Mouse (Mus musculus): ENCODE measurements at regions not wholly inside any gene's neighbourhood (a gene's known extent, or its start where the extent isn't known, plus 50 kb on each side); places are given as distances from the start of the nearest gene placed in this dataset.
A peak's percentile ranks its signal among the peaks of the same experiment; 100 is the strongest.

DNA sequence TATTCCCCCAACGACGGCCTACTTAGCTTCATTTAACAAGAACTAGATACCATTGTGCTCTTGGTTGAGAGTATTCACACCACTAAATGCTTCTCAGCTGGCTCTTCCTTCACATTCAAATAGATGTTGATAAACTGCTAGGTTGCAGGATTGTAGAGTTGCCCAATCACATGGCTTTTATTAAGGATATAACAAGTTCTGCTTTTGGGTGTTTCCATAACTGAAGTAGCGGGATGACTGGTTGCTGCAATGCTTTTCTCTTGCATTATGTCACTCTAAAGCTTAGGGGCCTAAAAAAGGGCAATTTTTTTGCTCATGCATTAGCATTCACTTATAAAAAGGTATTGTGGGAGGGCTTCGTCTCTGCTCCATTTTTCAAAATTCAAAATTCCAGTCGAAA, 641.9 kb downstream of the Robo2 start:
- Histone ChIP-seq H3K27ac (ENCODE audit: low read depth, low read length) (no peak overlapping the region), H3K4me2 (replicated peaks; ENCODE audit: low read depth, low read length) (no peak overlapping the region), H3K9me3 (ENCODE audit: control insufficient read depth, low read length) (no peaks in the 10 kb centered on the region), H3K4me3 (ENCODE audit: low read depth, low read length) (no peak overlapping the region), H3K9ac (ENCODE audit: low read depth, low read length) (no peak overlapping the region), H3K4me1 (replicated peaks; ENCODE audit: control insufficient read depth, insufficient read depth, low read length) (no peaks in the 10 kb centered on the region), H3K36me3 (ENCODE audit: control insufficient read depth, insufficient read depth, low read length) (no peaks in the 10 kb centered on the region), H3K27me3 (ENCODE audit: control insufficient read depth, insufficient read depth, low read length) (no peaks in the 10 kb centered on the region)
- DNase-seq (ENCODE audit: low spot score) (no peak), ATAC-seq (ENCODE audit: low FRiP score) (no peak)
- WGBS, result 93% methylated on average over 5 of the region's 5 CpGs

DNA sequence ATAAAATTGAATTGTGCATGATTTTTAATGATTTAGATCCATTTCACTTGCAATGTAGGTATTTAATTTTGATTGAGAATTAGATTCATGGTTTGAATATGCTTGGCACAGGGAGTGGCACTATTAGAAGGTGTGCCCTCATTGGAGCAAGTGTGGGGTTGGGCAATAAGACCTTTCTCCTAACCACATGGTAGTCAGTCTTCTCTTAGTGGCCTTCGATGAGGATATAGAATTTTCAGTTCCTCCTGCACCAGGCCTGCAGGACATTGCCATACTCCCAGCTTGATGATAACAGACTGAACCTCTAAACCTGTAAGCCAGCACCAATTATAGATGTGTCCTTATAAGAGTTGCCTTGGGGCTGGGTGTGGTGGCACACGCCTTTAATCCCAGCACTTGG, 642.9 kb downstream of the Robo2 start:
- ATAC-seq (ENCODE audit: low FRiP score) (no peak), DNase-seq (ENCODE audit: low spot score) (no peak)
- H3K27ac ChIP-seq (ENCODE audit: low read depth, low read length), result no peak overlapping the region
- no peak overlapping the region for H3K9ac ChIP-seq (ENCODE audit: low read depth, low read length)
- H3K4me1 ChIP-seq (replicated peaks; ENCODE audit: control insufficient read depth, insufficient read depth, low read length), result no peaks in the 10 kb centered on the region
- no peaks in the 10 kb centered on the region for H3K27me3 ChIP-seq (ENCODE audit: control insufficient read depth, insufficient read depth, low read length)
- no peak overlapping the region for H3K4me2 ChIP-seq (replicated peaks; ENCODE audit: low read depth, low read length)
- no peaks in the 10 kb centered on the region for H3K9me3 ChIP-seq (ENCODE audit: control insufficient read depth, low read length)
- 95% methylated on average over 2 of the region's 2 CpGs for WGBS
- no peak overlapping the region for H3K4me3 ChIP-seq (ENCODE audit: low read depth, low read length)
- no peaks in the 10 kb centered on the region for H3K36me3 ChIP-seq (ENCODE audit: control insufficient read depth, insufficient read depth, low read length)

DNA sequence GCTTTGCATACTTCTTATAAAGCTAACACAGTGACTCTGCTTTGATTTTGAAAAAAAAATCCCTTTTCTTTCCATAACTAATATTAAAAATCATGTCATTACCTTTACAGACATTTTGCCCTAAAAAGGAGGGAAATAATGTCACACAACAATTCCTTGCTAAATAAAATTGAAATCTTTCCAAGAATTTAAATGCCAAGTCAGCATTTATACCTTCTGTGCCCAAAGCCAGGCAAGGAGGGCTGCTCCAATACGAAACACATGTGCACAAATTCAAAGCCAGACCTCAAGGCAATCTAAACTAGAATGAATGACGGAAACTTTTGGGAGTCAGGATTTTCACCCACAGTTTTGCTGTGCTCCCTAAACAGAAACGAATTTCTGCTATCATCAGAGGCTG, 646.4 kb downstream of the Robo2 start:
- no peaks in the 10 kb centered on the region for H3K9me3 ChIP-seq (ENCODE audit: control insufficient read depth, low read length)
- no peaks in the 10 kb centered on the region for H3K36me3 ChIP-seq (ENCODE audit: control insufficient read depth, insufficient read depth, low read length)
- H3K27me3 ChIP-seq (ENCODE audit: control insufficient read depth, insufficient read depth, low read length), result no peaks in the 10 kb centered on the region
- 80% methylated on average over 3 of the region's 3 CpGs for WGBS
- H3K4me3 ChIP-seq (ENCODE audit: low read depth, low read length), result no peak overlapping the region
- no peaks in the 10 kb centered on the region for H3K4me1 ChIP-seq (replicated peaks; ENCODE audit: control insufficient read depth, insufficient read depth, low read length)
- no peak overlapping the region for H3K4me2 ChIP-seq (replicated peaks; ENCODE audit: low read depth, low read length)
- no peak overlapping the region for H3K9ac ChIP-seq (ENCODE audit: low read depth, low read length)
- DNase-seq (ENCODE audit: low spot score), result no peak
- H3K27ac ChIP-seq (ENCODE audit: low read depth, low read length), result no peak overlapping the region
- no peak for ATAC-seq (ENCODE audit: low FRiP score)

DNA sequence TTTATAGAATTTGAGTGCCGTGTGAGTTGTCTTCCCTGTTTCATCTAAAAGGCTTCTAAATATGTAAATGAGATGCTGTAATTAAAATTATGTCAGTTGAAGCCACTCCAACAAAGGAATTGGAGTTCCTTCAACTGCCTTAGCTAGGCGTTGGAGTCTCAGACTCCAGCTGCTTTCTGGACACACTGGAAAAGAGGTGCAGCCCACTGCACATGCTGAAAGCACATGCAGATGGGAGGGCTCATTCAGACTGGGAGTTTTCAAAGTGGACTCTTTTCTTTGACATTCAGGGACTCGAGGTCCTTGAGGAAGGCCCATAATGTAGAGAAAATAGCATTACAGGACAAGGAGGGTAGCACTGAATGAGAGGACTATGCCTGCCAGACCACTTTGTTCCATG, 650.7 kb downstream of the Robo2 start:
- Histone ChIP-seq H3K4me2 (replicated peaks; ENCODE audit: low read depth, low read length) (no peak overlapping the region), H3K9ac (ENCODE audit: low read depth, low read length) (no peak overlapping the region), H3K27me3 (ENCODE audit: control insufficient read depth, insufficient read depth, low read length) (no peaks in the 10 kb centered on the region), H3K4me3 (ENCODE audit: low read depth, low read length) (no peak overlapping the region), H3K27ac (ENCODE audit: low read depth, low read length) (no peak overlapping the region), H3K4me1 (replicated peaks; ENCODE audit: control insufficient read depth, insufficient read depth, low read length) (no peaks in the 10 kb centered on the region), H3K36me3 (ENCODE audit: control insufficient read depth, insufficient read depth, low read length) (no peaks in the 10 kb centered on the region), H3K9me3 (ENCODE audit: control insufficient read depth, low read length) (no peaks in the 10 kb centered on the region)
- ATAC-seq (ENCODE audit: low FRiP score), result no peak
- 53% methylated on average over 3 of the region's 3 CpGs for WGBS
- peak; percentile 11 for DNase-seq (ENCODE audit: low spot score)

DNA sequence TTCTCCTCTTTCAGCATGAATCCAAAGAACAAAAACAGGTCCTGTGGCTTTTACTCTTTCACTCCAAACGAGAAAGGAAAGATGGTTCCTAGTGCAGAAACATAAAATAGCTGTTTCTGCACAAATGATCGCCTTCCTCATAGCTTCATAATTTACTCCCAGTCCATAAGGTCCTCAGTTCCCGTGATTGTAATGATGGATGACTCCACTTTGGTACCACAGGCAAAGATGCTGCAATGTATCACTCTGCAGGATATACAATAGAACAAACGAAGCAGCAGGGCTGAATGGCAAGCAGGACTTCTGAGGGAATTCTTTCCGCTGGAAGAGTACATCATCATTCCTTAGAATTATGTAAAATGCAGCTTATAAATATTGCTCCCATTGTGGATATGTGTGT, 652.8 kb downstream of the Robo2 start:
- H3K4me3 ChIP-seq (ENCODE audit: low read depth, low read length), result no peak overlapping the region
- H3K9me3 ChIP-seq (ENCODE audit: control insufficient read depth, low read length), result no peaks in the 10 kb centered on the region
- H3K4me1 ChIP-seq (replicated peaks; ENCODE audit: control insufficient read depth, insufficient read depth, low read length), result no peaks in the 10 kb centered on the region
- no peaks in the 10 kb centered on the region for H3K27me3 ChIP-seq (ENCODE audit: control insufficient read depth, insufficient read depth, low read length)
- no peak overlapping the region for H3K27ac ChIP-seq (ENCODE audit: low read depth, low read length)
- H3K36me3 ChIP-seq (ENCODE audit: control insufficient read depth, insufficient read depth, low read length), result no peaks in the 10 kb centered on the region
- DNase-seq (ENCODE audit: low spot score) (no peak), ATAC-seq (ENCODE audit: low FRiP score) (no peak)
- WGBS, result 49% methylated on average over 5 of the region's 5 CpGs
- no peak overlapping the region for H3K9ac ChIP-seq (ENCODE audit: low read depth, low read length)
- no peak overlapping the region for H3K4me2 ChIP-seq (replicated peaks; ENCODE audit: low read depth, low read length)

DNA sequence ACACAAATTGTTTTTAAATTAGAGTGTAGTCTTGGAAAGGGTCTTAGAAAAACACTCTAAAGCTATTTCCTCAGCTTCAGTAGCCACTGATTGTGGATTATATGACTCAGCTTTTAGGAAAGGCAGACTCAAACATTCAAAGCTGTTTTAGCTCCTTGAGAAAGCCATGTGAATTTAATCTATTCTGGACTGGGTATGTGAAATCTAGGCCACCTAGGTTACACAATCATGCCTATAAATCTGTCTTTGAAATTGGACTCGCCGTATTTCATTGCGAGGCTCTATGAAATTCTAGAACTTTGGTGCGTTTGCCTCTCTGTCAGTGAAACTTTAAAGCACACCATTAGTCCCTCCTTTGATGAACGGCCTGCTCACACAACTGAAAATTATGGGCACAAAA, 657.3 kb downstream of the Robo2 start:
- Histone ChIP-seq H3K4me3 (ENCODE audit: low read depth, low read length) (no peak overlapping the region), H3K27me3 (ENCODE audit: control insufficient read depth, insufficient read depth, low read length) (no peaks in the 10 kb centered on the region), H3K4me1 (replicated peaks; ENCODE audit: control insufficient read depth, insufficient read depth, low read length) (no peaks in the 10 kb centered on the region), H3K36me3 (ENCODE audit: control insufficient read depth, insufficient read depth, low read length) (no peaks in the 10 kb centered on the region), H3K9ac (ENCODE audit: low read depth, low read length) (no peak overlapping the region), H3K4me2 (replicated peaks; ENCODE audit: low read depth, low read length) (no peak overlapping the region), H3K27ac (ENCODE audit: low read depth, low read length) (no peak overlapping the region), H3K9me3 (ENCODE audit: control insufficient read depth, low read length) (no peaks in the 10 kb centered on the region)
- no peak for ATAC-seq (ENCODE audit: low FRiP score)
- DNase-seq (ENCODE audit: low spot score), result no peak
- WGBS, result 82% methylated on average over 5 of the region's 5 CpGs

DNA sequence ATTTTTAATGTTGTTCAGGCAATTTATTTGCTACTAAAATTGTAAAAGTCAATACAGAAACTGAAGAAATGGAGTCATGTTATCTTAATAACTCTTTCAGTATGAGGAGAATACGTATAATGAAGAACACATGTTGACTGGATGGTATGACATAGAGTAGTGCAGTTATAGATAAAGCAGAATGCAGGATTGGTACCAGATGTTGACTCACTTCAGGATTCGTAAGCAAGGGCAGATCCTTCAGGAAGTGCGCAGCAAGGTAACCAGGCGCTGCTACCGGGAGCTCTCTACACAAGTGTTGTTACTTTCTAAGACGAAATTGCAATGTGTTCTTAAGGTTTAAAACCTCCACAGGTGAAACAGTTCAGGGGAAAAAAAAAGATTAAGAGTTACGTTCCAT, 683.3 kb downstream of the Robo2 start:
- WGBS, result 75% methylated on average over 7 of the region's 7 CpGs
- no peak for ATAC-seq (ENCODE audit: low FRiP score)
- DNase-seq (ENCODE audit: low spot score), result no peak
- Histone ChIP-seq H3K27me3 (ENCODE audit: control insufficient read depth, insufficient read depth, low read length) (no peaks in the 10 kb centered on the region), H3K4me3 (ENCODE audit: low read depth, low read length) (no peak overlapping the region), H3K9me3 (ENCODE audit: control insufficient read depth, low read length) (no peaks in the 10 kb centered on the region), H3K4me2 (replicated peaks; ENCODE audit: low read depth, low read length) (no peak overlapping the region), H3K9ac (ENCODE audit: low read depth, low read length) (no peak overlapping the region), H3K36me3 (ENCODE audit: control insufficient read depth, insufficient read depth, low read length) (no peaks in the 10 kb centered on the region), H3K27ac (ENCODE audit: low read depth, low read length) (no peak overlapping the region), H3K4me1 (replicated peaks; ENCODE audit: control insufficient read depth, insufficient read depth, low read length) (no peaks in the 10 kb centered on the region)

DNA sequence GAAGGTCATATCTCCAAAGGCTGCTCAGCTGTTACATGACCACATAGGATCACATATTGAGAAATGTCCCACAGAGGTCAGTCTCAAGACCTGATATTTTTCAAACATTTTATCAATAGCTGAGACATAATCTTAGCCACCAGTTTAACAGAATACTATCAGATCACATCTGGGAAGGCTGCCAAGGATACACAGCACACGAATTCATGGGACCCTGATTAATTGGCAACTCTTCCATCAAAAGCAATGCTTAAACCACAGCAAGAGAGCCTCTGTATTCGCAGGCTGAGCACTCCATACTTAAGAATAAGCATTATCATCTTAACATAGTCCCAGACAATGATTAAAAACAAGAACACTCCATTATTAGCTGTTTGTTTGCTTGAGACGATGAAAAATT, 691.9 kb downstream of the Robo2 start:
- no peak for DNase-seq (ENCODE audit: low spot score)
- Histone ChIP-seq H3K36me3 (ENCODE audit: control insufficient read depth, insufficient read depth, low read length) (no peaks in the 10 kb centered on the region), H3K9me3 (ENCODE audit: control insufficient read depth, low read length) (no peaks in the 10 kb centered on the region), H3K4me2 (replicated peaks; ENCODE audit: low read depth, low read length) (no peak overlapping the region), H3K4me1 (replicated peaks; ENCODE audit: control insufficient read depth, insufficient read depth, low read length) (no peaks in the 10 kb centered on the region), H3K9ac (ENCODE audit: low read depth, low read length) (no peak overlapping the region), H3K4me3 (ENCODE audit: low read depth, low read length) (no peak overlapping the region), H3K27ac (ENCODE audit: low read depth, low read length) (no peak overlapping the region), H3K27me3 (ENCODE audit: control insufficient read depth, insufficient read depth, low read length) (no peaks in the 10 kb centered on the region)
- no peak for ATAC-seq (ENCODE audit: low FRiP score)
- WGBS, result 78% methylated on average over 3 of the region's 3 CpGs

DNA sequence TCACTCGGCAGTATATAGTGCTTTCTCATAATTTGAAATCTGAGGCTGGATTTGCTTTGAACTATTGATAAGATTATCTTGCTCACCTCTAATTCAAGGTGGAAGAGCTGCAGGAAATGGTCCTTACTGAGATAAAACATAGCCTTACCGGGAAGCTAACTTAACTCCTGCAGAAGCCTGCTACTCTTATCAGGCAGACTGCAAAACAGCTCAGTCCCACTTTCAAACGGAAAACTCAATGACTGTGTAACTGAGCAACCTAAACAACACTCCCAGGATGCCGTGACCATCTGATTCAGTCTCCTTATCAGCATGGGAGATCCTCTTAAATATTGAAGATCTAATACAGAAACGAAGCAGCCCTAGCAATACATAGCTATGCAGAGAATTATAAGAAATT, 695.3 kb downstream of the Robo2 start:
- H3K9me3 ChIP-seq (ENCODE audit: control insufficient read depth, low read length), result no peaks in the 10 kb centered on the region
- no peaks in the 10 kb centered on the region for H3K36me3 ChIP-seq (ENCODE audit: control insufficient read depth, insufficient read depth, low read length)
- ATAC-seq (ENCODE audit: low FRiP score), result no peak
- 78% methylated on average over 5 of the region's 5 CpGs for WGBS
- no peaks in the 10 kb centered on the region for H3K4me1 ChIP-seq (replicated peaks; ENCODE audit: control insufficient read depth, insufficient read depth, low read length)
- H3K27me3 ChIP-seq (ENCODE audit: control insufficient read depth, insufficient read depth, low read length), result no peaks in the 10 kb centered on the region
- no peak overlapping the region for H3K9ac ChIP-seq (ENCODE audit: low read depth, low read length)
- H3K4me2 ChIP-seq (replicated peaks; ENCODE audit: low read depth, low read length), result no peak overlapping the region
- H3K27ac ChIP-seq (ENCODE audit: low read depth, low read length), result no peak overlapping the region
- H3K4me3 ChIP-seq (ENCODE audit: low read depth, low read length), result no peak overlapping the region
- no peak for DNase-seq (ENCODE audit: low spot score)
